11 mouse cellular contexts compared by ENCODE assay signal in the genomic region with DNA sequence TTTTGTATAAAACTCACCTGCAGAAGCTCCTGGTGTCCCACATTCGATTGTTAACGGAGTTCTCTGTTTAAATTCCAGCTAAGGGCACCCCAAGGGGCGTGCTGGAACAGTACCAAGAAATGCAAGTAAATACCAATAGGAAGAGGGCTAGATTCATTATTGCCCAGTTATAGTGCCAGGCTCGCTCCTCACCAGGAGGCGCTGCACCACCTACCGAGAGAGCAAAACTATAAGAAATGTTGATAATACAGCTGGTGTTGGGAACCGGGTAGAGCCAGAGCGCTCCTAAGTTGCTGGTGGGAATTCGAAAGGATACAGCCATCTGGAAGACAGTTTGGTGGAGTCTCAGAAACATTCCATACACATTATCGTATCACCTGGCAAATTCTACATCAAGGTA. TPM values are rescaled to one million over a fixed set of nuclear protein-coding genes. Genes with fewer than 3 reads are reported as not detected.
DNase-seq lines count a peak whose midpoint lies in the region; ATAC-seq and TF ChIP-seq lines count a peak whose summit lies in the region.
"Had no signal": no experiment of that assay in that cellular context is flagged by ENCODE, and none has a peak within 500 bp of the region (broad histone marks: within the 10 kb centered on the region; RNA-seq: fewer than 3 reads in every experiment).

No protein-coding gene starts in this region.

- H3K9me3 ChIP-seq in forebrain, postnatal 0 days (ENCODE audit: low read length): no peaks in the 10 kb centered on the region
- no peaks in the 10 kb centered on the region for H3K9me3 ChIP-seq in forebrain, embryonic 10.5 days
- no peaks in the 10 kb centered on the region for H3K9me3 ChIP-seq in liver, embryonic 12.5 days (replicated peaks)
- no peaks in the 10 kb centered on the region for H3K9me3 ChIP-seq in hindbrain, embryonic 16.5 days (ENCODE audit: control insufficient read depth, low read length)
- H3K9me3 ChIP-seq: forebrain, embryonic 15.5 days had no signal

- H3K36me3 ChIP-seq in forebrain, postnatal 0 days (ENCODE audit: insufficient read depth): no peaks in the 10 kb centered on the region
- no peaks in the 10 kb centered on the region for H3K36me3 ChIP-seq in forebrain, embryonic 10.5 days (replicated peaks)
- no peaks in the 10 kb centered on the region for H3K36me3 ChIP-seq in liver, embryonic 12.5 days
- H3K36me3 ChIP-seq in hindbrain, embryonic 16.5 days (ENCODE audit: control insufficient read depth, insufficient read depth, low read length): no peaks in the 10 kb centered on the region
- H3K36me3 ChIP-seq: forebrain, embryonic 15.5 days; heart, embryonic 12.5 days had no signal

- DNase-seq in forebrain, postnatal 0 days: no peak
- DNase-seq in forebrain, embryonic 10.5 days (ENCODE audit: extremely low spot score, low spot score): no peak
- peak; percentile 34 for DNase-seq in ovary, postnatal 36 days (ENCODE audit: low spot score)
- no peak for DNase-seq in ovary, postnatal 10 days (ENCODE audit: low spot score)
- peak; percentile 53 for DNase-seq in thymus, postnatal 25 days
- DNase-seq in embryo, embryonic 10.5 days (ENCODE audit: low spot score): no peak
- DNase-seq: adrenal gland, adult 2 months had no signal

- WGBS in forebrain, postnatal 0 days: 75% methylated on average over 10 of the region's 10 CpGs
- WGBS in forebrain, embryonic 10.5 days: 87% methylated on average over 10 of the region's 10 CpGs
- 71% methylated on average over 10 of the region's 10 CpGs for WGBS in liver, embryonic 12.5 days (ENCODE audit: insufficient replicate concordance)
- 82% methylated on average over 10 of the region's 10 CpGs for WGBS in hindbrain, embryonic 16.5 days

- H3K4me3 ChIP-seq in forebrain, postnatal 0 days (ENCODE audit: low read depth, low read length): no peak overlapping the region
- no peak overlapping the region for H3K4me3 ChIP-seq in forebrain, embryonic 10.5 days
- H3K4me3 ChIP-seq in liver, embryonic 12.5 days: no peak overlapping the region
- H3K4me3 ChIP-seq in hindbrain, embryonic 16.5 days (ENCODE audit: low read length): no peak overlapping the region
- H3K4me3 ChIP-seq: forebrain, embryonic 15.5 days; heart, embryonic 12.5 days had no signal

- ATAC-seq in forebrain, postnatal 0 days: no peak
- no peak for ATAC-seq in liver, embryonic 12.5 days
- ATAC-seq in hindbrain, embryonic 16.5 days: no peak
- ATAC-seq: forebrain, embryonic 15.5 days had no signal

- H3K27me3 ChIP-seq in forebrain, postnatal 0 days (ENCODE audit: insufficient read depth, low read length): no peaks in the 10 kb centered on the region
- no peaks in the 10 kb centered on the region for H3K27me3 ChIP-seq in forebrain, embryonic 10.5 days (ENCODE audit: poor library complexity, severe bottlenecking)
- 0 out of 2 replicates have a peak, but pooled peaks cover 5% of the 10 kb centered on the region for H3K27me3 ChIP-seq in liver, embryonic 12.5 days (replicated peaks)
- no peaks in the 10 kb centered on the region for H3K27me3 ChIP-seq in hindbrain, embryonic 16.5 days (replicated peaks; ENCODE audit: control insufficient read depth, insufficient read depth, low read length)
- H3K27me3 ChIP-seq: forebrain, embryonic 15.5 days had no signal

- no peak overlapping the region for H3K27ac ChIP-seq in forebrain, postnatal 0 days (ENCODE audit: low read depth, low read length)
- H3K27ac ChIP-seq in forebrain, embryonic 10.5 days: no peak overlapping the region
- peak overlapping the region; percentile 78 for H3K27ac ChIP-seq in liver, embryonic 12.5 days
- H3K27ac ChIP-seq in hindbrain, embryonic 16.5 days (ENCODE audit: low read depth, low read length): no peak overlapping the region
- H3K27ac ChIP-seq: forebrain, embryonic 15.5 days had no signal

- no peak overlapping the region for H3K4me2 ChIP-seq in forebrain, postnatal 0 days (ENCODE audit: low read depth)
- H3K4me2 ChIP-seq in liver, embryonic 12.5 days: peak overlapping the region; percentile 50
- no peak overlapping the region for H3K4me2 ChIP-seq in hindbrain, embryonic 16.5 days (ENCODE audit: low read length)
- H3K4me2 ChIP-seq: forebrain, embryonic 15.5 days; heart, embryonic 12.5 days had no signal

- no peak overlapping the region for H3K9ac ChIP-seq in forebrain, postnatal 0 days
- H3K9ac ChIP-seq in liver, embryonic 12.5 days: no peak overlapping the region
- no peak overlapping the region for H3K9ac ChIP-seq in hindbrain, embryonic 16.5 days (ENCODE audit: low read depth, low read length)
- H3K9ac ChIP-seq: forebrain, embryonic 15.5 days; heart, embryonic 12.5 days had no signal

- TF ChIP-seq CTCF in forebrain, postnatal 0 days (IDR thresholded peaks at IDR 0.05; ENCODE audit: low read depth): peak; percentile 20; the same call in 1 of the 2 replicates

- no peaks in the 10 kb centered on the region for H3K4me1 ChIP-seq in forebrain, postnatal 0 days (ENCODE audit: insufficient read depth)
- peaks cover 16% of the 10 kb centered on the region for H3K4me1 ChIP-seq in forebrain, embryonic 10.5 days
- peaks cover 33% of the 10 kb centered on the region for H3K4me1 ChIP-seq in liver, embryonic 12.5 days
- H3K4me1 ChIP-seq in hindbrain, embryonic 16.5 days (ENCODE audit: control insufficient read depth, insufficient read depth, low read depth, low read length): 0 out of 2 replicates have a peak, but pooled peaks cover 2% of the 10 kb centered on the region

RNA-seq across cellular contexts. Expression of a gene that starts 56.7 kb away (rescaled TPM):
- 12.7 and 14.8 TPM in 2 replicates for total RNA-seq in forebrain, postnatal 0 days (2014; rRNA removed)
- polyA plus RNA-seq in forebrain, postnatal 0 days (2015; fragmentation: Nextera tagmentation; extraction: Ambion mirVana): 1.2 and 1.8 TPM in 2 replicates
- polyA plus RNA-seq in forebrain, embryonic 10.5 days (2016; fragmentation: Nextera tagmentation; extraction: Ambion mirVana): 8.8 and 9.0 TPM in 2 replicates
- 5.9 and 7.2 TPM in 2 replicates for polyA plus RNA-seq in liver, embryonic 12.5 days (2016; fragmentation: Nextera tagmentation; extraction: Ambion mirVana)
- 2.6 and 4.7 TPM in 2 replicates for polyA plus RNA-seq in hindbrain, embryonic 16.5 days (2015; fragmentation: Nextera tagmentation; extraction: Ambion mirVana)

RNA-seq across cellular contexts. Expression of a gene that starts 56.8 kb away (rescaled TPM):
- total RNA-seq in forebrain, postnatal 0 days (2014; rRNA removed): 33.3 and 39.8 TPM in 2 replicates
- polyA plus RNA-seq in forebrain, postnatal 0 days (2015; fragmentation: Nextera tagmentation; extraction: Ambion mirVana): 24.4 and 26.7 TPM in 2 replicates
- polyA plus RNA-seq in forebrain, embryonic 10.5 days (2016; fragmentation: Nextera tagmentation; extraction: Ambion mirVana): 47.6 and 48.8 TPM in 2 replicates
- 47.2 and 48.0 TPM in 2 replicates for polyA plus RNA-seq in liver, embryonic 12.5 days (2016; fragmentation: Nextera tagmentation; extraction: Ambion mirVana)
- 18.6 and 20.7 TPM in 2 replicates for polyA plus RNA-seq in hindbrain, embryonic 16.5 days (2015; fragmentation: Nextera tagmentation; extraction: Ambion mirVana)

Comparison
In these comparisons a context has a peak if more than half of its experiments do, and no peak if none do; other contexts are left out.
1. DNase-seq: peak in ovary, postnatal 36 days (single experiment) and thymus, postnatal 25 days (single experiment); none in forebrain, postnatal 0 days (single experiment), forebrain, embryonic 10.5 days (single experiment), ovary, postnatal 10 days (single experiment) and embryo, embryonic 10.5 days (single experiment).